Mouse (Mus musculus) stomach, postnatal 0 days (tissue): ENCODE data around the gene Calu. TPM values are rescaled to one million over a fixed set of nuclear protein-coding genes. Genes with fewer than 3 reads are reported as not detected.
A peak's percentile ranks its signal among the peaks of the same experiment; 100 is the strongest.

Source experiments
- ATAC-seq: fragments of 200-750 bp; cut with Nextera tagmentation; 2 replicates; pipeline ENCODE4 v1.8.0; 2017; ENCODE audit not compliant: low FRiP score, low TSS enrichment
- DNase-seq: peaks from one replicate; pipeline ENCODE4 v3.0.0-alpha.2; 2016; ENCODE audit warnings: low spot score
- H3K27ac ChIP-seq: fragments of 300-500 bp; sonication (generic); replicated peaks from 2 replicates; pipeline ENCODE4 v1.5.1; 2014; ENCODE audit warnings: mild to moderate bottlenecking, control low read depth
- H3K27me3 ChIP-seq: fragments of 300-500 bp; sonication (generic); 2 replicates; pipeline ENCODE4 v1.6.1; 2014; ENCODE audit warnings: low read length; ENCODE audit not compliant: control insufficient read depth, insufficient read depth
- H3K36me3 ChIP-seq: fragments of 300-500 bp; sonication (generic); 2 replicates; pipeline ENCODE4 v1.6.1; 2014; ENCODE audit warnings: low read length, mixed read lengths; ENCODE audit not compliant: control insufficient read depth, insufficient read depth
- H3K4me1 ChIP-seq: fragments of 300-500 bp; sonication (generic); replicated peaks from 2 replicates; pipeline ENCODE4 v1.6.1; 2014; ENCODE audit warnings: antibody characterized with exemption; ENCODE audit not compliant: control insufficient read depth, insufficient read depth
- H3K4me2 ChIP-seq: fragments of 300-500 bp; sonication (generic); replicated peaks from 2 replicates; pipeline ENCODE4 v1.6.1; 2014; ENCODE audit warnings: low read depth, mild to moderate bottlenecking, control low read depth, moderate library complexity
- H3K4me3 ChIP-seq: fragments of 300-500 bp; sonication (generic); 2 replicates; pipeline ENCODE4 v1.5.1; 2014; ENCODE audit warnings: low read depth, low read length, control low read depth
- H3K9ac ChIP-seq: fragments of 300-500 bp; sonication (generic); 2 replicates; pipeline ENCODE4 v1.6.1; 2014; ENCODE audit warnings: mild to moderate bottlenecking, low read length, control low read depth, mixed read lengths
- H3K9me3 ChIP-seq: fragments of 300-500 bp; sonication (generic); 2 replicates; pipeline ENCODE4 v1.6.1; 2016; ENCODE audit warnings: low read length; ENCODE audit not compliant: control insufficient read depth
- CTCF ChIP-seq: IDR thresholded peaks from 2 replicates; pipeline ENCODE4 v1.5.1; 2016; ENCODE audit warnings: antibody characterized with exemption, low read depth, mild to moderate bottlenecking, moderate library complexity
- EP300 ChIP-seq: optimal IDR thresholded peaks from 2 replicates; pipeline ENCODE3; 2016; ENCODE audit warnings: antibody characterized with exemption
- WGBS: fragments of 180-500 bp; shearing (Covaris S2); extraction: QIAGEN DNeasy Blood & Tissue Kit; methylation state at CpG from one replicate; pipeline ENCODE4 v1.1.7; 2014; 5-methylcytosine and 5-hydroxymethylcytosine counted together
- polyA plus RNA-seq: library from polyadenylated mRNA; unstranded; fragments of >200 nt; fragmentation: Nextera tagmentation; extraction: Ambion mirVana; gene quantifications from 2 replicates; pipeline ENCODE4 v1.2.1, GENCODE M21; 2015

Gene Calu
- polyA plus RNA-seq, 1 experiment from 2014 or later: 205 TPM

DNA sequence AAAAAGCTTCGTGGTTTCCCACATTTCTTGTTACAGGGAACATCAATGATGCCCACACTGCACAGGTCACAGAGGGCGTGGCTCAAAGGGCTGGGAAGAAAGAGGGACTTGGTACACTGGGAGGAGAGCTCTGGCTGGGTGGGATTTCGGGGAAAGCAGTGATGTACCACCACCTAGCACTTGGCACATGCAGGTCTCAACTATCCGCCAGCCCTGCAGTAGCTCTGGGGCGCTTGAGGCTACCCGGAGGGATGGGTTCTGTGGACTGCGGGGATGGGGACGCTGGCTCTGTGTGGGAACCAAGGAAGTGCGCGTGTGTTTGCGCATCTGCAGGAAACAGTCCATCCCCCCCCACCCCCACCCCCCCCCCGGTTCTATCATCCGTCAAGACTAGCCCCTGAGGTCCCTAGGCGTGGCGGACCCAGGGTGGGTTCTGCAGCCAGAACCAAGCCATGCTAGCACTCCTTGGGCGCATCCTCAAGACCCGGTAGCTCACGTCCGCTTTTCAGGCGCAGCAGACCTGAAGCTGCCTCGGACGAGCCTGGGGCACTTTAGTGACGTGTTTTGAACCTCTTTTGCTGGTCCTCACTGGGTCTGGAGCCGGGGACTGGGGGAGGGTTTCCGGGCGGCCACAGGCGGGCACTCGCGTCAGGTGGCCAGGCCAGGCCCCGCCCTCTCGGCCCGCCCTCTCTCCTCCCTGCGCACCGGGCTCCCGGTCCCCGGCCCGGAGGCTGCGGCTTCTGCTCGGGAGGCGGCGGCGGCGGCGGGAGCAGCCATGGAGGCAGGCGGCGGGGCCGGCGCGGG, 48.2 kb downstream of the Calu start, which contains the start of gene Ccdc136:
TSS of gene Ccdc136 (plus strand) at position 400 of the 804 bp plus-strand sequence.
- Histone ChIP-seq H3K4me3 (peak within 1 kb of the TSS; percentile 60), H3K36me3 (no peaks in the 10 kb centered on the region), H3K27me3 (no peaks in the 10 kb centered on the region), H3K9ac (peak within 1 kb of the TSS; percentile 61), H3K4me2 (peak within 1 kb of the TSS; percentile 88), H3K9me3 (no peaks in the 10 kb centered on the region), H3K27ac (peak within 1 kb of the TSS; percentile 45; the same call in 1 of the 2 replicates), H3K4me1 (0 out of 2 replicates have a peak, but pooled peaks cover 2% of the 10 kb centered on the region)
- no peak for TF ChIP-seq CTCF
- no peak for TF ChIP-seq EP300
- ATAC-seq (peak; percentile 87), DNase-seq (peak; percentile 76)
- WGBS: under 1% methylated on average over 39 of the region's 49 CpGs

DNA sequence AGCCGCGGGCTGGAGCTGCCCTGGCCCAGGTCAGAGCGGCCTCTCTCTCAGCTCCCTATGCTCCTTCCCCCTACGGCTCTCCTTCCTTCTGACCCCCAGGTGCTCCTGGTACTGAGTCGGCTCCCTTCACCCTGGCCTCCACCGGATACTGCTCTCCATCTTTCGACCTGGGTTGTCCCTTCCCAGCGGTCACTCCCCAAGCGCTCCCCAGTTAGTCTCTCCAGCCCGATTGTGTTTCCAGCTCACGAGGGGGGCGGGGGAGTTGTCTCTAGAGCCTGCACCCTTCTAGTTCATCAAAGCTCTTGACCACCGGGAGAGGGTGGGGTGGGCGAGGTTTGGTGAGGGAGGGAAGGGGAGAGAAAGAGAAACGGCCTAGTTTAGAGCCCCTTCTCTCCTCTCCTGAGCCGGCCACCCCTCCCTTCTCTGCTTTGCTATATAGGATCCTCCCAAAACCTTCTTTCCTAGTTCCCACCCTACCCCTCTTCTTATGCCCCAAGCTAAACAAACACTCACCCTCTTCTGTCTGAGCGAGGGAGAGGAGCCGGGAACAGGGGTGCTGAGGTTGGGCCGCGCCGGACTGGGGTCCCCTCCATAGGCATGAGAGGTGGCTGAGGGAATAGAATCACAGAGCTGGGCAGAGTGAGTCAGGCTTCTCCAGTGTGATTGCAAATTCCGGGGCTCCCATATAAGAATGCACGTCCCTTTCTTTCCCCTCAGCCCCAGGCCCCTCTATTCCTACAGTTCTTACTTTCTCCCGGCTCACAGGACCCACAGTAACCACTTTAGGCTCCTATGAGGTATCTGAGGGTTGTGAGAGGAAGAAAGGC, 49.1 kb downstream of the Calu start:
- Histone ChIP-seq H3K4me2 (peak overlapping the region; percentile 88), H3K9ac (peak overlapping the region; percentile 61), H3K27me3 (no peaks in the 10 kb centered on the region), H3K4me1 (0 out of 2 replicates have a peak, but pooled peaks cover 2% of the 10 kb centered on the region), H3K9me3 (no peaks in the 10 kb centered on the region), H3K27ac (peak overlapping the region; percentile 45; the same call in 1 of the 2 replicates), H3K36me3 (no peaks in the 10 kb centered on the region), H3K4me3 (peak overlapping the region; percentile 60)
- WGBS: 5% methylated on average over 22 of the region's 24 CpGs
- DNase-seq (peak; percentile 21), ATAC-seq (peak; percentile 67)
- no peak for TF ChIP-seq EP300
- no peak for TF ChIP-seq CTCF

DNA sequence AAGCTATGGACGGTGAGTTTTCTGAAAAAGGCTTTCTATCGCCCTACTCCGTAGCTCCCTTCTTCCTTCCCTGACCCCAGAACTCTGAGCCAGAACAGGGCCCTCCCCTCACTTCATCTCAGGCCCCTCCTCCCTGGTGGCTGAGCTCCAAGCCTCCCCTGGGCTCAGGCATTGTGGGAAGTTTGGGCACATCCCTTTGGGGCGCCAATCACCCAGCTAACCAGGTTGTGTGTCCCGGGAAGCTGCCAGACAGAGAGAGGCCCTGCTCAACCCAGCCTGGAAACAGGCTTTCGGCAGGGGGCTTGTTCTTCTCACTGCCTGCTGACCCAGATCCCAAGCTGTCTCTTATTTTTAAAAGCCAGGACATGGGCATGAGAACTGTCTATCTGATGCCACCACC, 49.7 kb downstream of the Calu start:
- H3K9ac ChIP-seq: no peak overlapping the region

DNA sequence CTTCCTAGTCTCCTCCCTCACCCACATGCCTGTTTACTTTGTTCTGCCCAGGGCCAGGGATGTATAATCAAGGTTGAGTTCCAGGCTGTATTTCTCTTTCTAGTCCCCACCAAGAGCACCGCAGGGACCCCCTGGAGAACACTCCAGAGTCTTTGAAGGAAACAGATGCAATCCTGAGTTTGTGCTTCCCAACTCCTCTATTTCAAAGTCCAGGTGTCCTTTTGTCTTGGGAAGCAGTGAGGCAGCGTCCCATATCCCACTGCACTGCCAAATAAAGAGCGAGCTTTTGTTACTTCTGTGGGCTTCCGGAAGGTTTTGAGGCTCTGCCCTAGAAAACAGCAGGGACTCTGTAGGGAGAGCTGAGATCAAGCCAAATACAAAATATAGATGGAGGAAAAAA, 52.0 kb downstream of the Calu start:
- no peak for TF ChIP-seq EP300
- TF ChIP-seq CTCF: no peak
- Histone ChIP-seq H3K4me3 (no peak overlapping the region), H3K4me1 (0 out of 2 replicates have a peak, but pooled peaks cover 2% of the 10 kb centered on the region), H3K4me2 (no peak overlapping the region), H3K36me3 (no peaks in the 10 kb centered on the region), H3K9me3 (no peaks in the 10 kb centered on the region), H3K27me3 (no peaks in the 10 kb centered on the region), H3K9ac (no peak overlapping the region), H3K27ac (no peak overlapping the region)
- ATAC-seq (no peak), DNase-seq (no peak)
- WGBS: 79% methylated on average over 4 of the region's 4 CpGs

More for the DNA sequence above, 49.7 kb downstream of the Calu start:
- Histone ChIP-seq H3K27me3 (no peaks in the 10 kb centered on the region), H3K4me1 (0 out of 2 replicates have a peak, but pooled peaks cover 2% of the 10 kb centered on the region), H3K9me3 (no peaks in the 10 kb centered on the region), H3K4me3 (peak overlapping the region; percentile 60), H3K4me2 (peak overlapping the region; percentile 88), H3K36me3 (no peaks in the 10 kb centered on the region), H3K27ac (0 out of 2 replicates have a peak overlapping the region, but pooled peaks have one; percentile 45)
- WGBS: 17% methylated on average over 6 of the region's 6 CpGs
- DNase-seq (peak; percentile 19), ATAC-seq (no peak)
- TF ChIP-seq CTCF (no peak), EP300 (no peak)

DNA sequence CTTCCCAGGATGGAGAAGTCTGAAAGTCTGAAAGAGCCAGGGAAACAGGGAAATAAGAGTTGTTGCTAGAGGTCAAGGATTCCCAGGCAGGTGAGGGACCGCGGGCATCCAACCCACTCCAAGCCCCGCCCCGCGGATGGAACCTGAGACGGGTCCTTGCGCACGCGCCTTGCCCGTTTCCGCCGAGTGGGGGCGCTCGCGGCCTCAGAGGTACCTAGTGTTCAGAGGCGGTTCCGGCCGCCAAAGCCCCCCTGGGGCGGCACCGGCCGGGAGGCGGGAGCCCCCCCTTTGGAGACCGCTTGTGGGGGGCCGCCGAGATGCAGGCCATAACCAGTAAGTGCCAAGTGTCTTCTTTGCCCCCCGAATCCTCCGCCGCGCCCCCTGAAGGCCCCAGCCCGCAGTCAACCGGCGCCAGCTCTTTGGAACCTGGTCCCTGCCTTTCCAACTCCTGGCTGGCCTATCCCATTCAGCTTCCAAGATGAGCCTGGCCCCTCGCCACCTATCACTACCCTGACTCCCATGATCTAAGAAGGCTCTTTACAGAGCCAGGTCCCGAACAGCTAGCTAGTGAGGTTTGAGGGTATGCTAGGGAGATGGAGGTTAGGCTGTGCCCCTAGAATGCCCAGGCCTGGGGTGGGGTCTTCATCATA, 54.9 kb downstream of the Calu start:
- Histone ChIP-seq H3K4me3 (no peak overlapping the region), H3K4me1 (no peaks in the 10 kb centered on the region), H3K9me3 (no peaks in the 10 kb centered on the region), H3K9ac (no peak overlapping the region), H3K27me3 (no peaks in the 10 kb centered on the region), H3K36me3 (no peaks in the 10 kb centered on the region), H3K27ac (no peak overlapping the region), H3K4me2 (peak overlapping the region; percentile 37; the same call in 1 of the 2 replicates)
- DNase-seq (peak; percentile 42), ATAC-seq (no peak)
- peak; percentile 45 for TF ChIP-seq CTCF
- no peak for TF ChIP-seq EP300
- WGBS: 8% methylated on average over 27 of the region's 34 CpGs
